Mouse (Mus musculus) embryonic facial prominence, embryonic 14.5 days (tissue): Measurements from ENCODE around the gene Tnfaip8l2. TPM values are rescaled to one million over a fixed set of nuclear protein-coding genes. Genes with fewer than 3 reads are reported as not detected.
A peak's percentile ranks its signal among the peaks of the same experiment; 100 is the strongest.
"Not testable (repeated sequence)": the region's sequence is repeated elsewhere in the genome, so short reads cannot be mapped to it uniquely, and the experiment has no call there.

ENCODE experiments used
- ATAC-seq: fragments of 200-750 bp; cut with Nextera tagmentation; 2 replicates; pipeline ENCODE4 v1.8.0; 2017; ENCODE audit warnings: low read depth, moderate number of reproducible peaks, moderate TSS enrichment
- DNase-seq: peaks from one replicate; pipeline ENCODE4 v3.0.0-alpha.2; 2015; ENCODE audit warnings: low spot score
- H3K27ac ChIP-seq: fragments of 300-500 bp; sonication (generic); replicated peaks from 2 replicates; pipeline ENCODE4 v1.5.1; 2014; ENCODE audit warnings: low read depth, mild to moderate bottlenecking, low read length, moderate library complexity
- H3K27me3 ChIP-seq: fragments of 300-500 bp; sonication (generic); replicated peaks from 2 replicates; pipeline ENCODE4 v1.6.1; 2014; ENCODE audit warnings: low read length; ENCODE audit not compliant: control insufficient read depth, insufficient read depth
- H3K36me3 ChIP-seq: fragments of 300-500 bp; sonication (generic); 2 replicates; pipeline ENCODE4 v1.6.1; 2014; ENCODE audit warnings: low read length, mixed read lengths; ENCODE audit not compliant: control insufficient read depth, insufficient read depth
- H3K4me1 ChIP-seq: fragments of 300-500 bp; sonication (generic); 2 replicates; pipeline ENCODE4 v1.6.1; 2014; ENCODE audit warnings: antibody characterized with exemption, low read length; ENCODE audit not compliant: control insufficient read depth, insufficient read depth
- H3K4me2 ChIP-seq: fragments of 300-500 bp; sonication (generic); 2 replicates; pipeline ENCODE4 v1.6.1; 2014; ENCODE audit warnings: low read depth, mild to moderate bottlenecking, low read length, moderate library complexity, mixed read lengths
- H3K4me3 ChIP-seq: fragments of 300-500 bp; sonication (generic); 2 replicates; pipeline ENCODE4 v1.5.1; 2014; ENCODE audit warnings: low read depth, mild to moderate bottlenecking, low read length
- H3K9ac ChIP-seq: fragments of 300-500 bp; sonication (generic); 2 replicates; pipeline ENCODE4 v1.6.1; 2014; ENCODE audit warnings: low read depth, mild to moderate bottlenecking, low read length, moderate library complexity, mixed read lengths
- H3K9me3 ChIP-seq: fragments of 300-500 bp; sonication (generic); 2 replicates; pipeline ENCODE4 v1.6.1; 2016; ENCODE audit warnings: low read length; ENCODE audit not compliant: control insufficient read depth
- WGBS: fragments of 180-500 bp; shearing (Covaris S2); extraction: QIAGEN DNeasy Blood & Tissue Kit; methylation state at CpG from one replicate; pipeline ENCODE4 v1.1.7; 2014; 5-methylcytosine and 5-hydroxymethylcytosine counted together
- polyA plus RNA-seq: library from polyadenylated mRNA; unstranded; fragments of >200 nt; fragmentation: Nextera tagmentation; extraction: Ambion mirVana; gene quantifications from 2 replicates; pipeline ENCODE4 v1.2.1, GENCODE M21; 2014

The Tnfaip8l2 gene
- polyA plus RNA-seq, 1 experiment from 2014 or later: 6.4 TPM

DNA sequence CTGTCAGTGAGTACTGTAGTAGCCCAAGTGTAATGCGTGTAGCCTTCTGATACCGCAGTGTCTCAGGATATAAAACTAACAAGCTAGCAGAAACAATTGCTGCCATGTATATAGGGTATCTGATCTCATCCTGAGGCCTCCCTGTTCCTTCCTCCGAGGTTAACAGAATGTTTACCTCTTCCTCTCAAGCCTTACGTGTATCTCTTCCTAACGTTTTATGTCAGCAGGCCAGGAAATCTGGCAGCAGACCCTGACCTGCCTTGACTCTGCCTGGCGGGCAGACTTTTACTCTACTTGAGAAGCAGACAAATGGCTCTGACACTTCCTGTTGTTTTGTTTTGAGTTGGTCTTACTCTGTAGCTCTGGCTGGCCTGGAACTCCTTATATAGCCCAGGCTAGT is 20.6 kb downstream of the Tnfaip8l2 start:
- Histone ChIP-seq H3K4me2 (no peak overlapping the region), H3K9ac (no peak overlapping the region), H3K27me3 (no peaks in the 10 kb centered on the region), H3K4me1 (peaks cover 7% of the 10 kb centered on the region), H3K36me3 (peaks cover 64% of the 10 kb centered on the region), H3K4me3 (no peak overlapping the region), H3K9me3 (no peaks in the 10 kb centered on the region), H3K27ac (0 out of 2 replicates have a peak overlapping the region, but pooled peaks have one; percentile 39)
- peak; percentile 20 for DNase-seq
- WGBS: 72% methylated on average over 6 of the region's 6 CpGs
- ATAC-seq: no peak

DNA sequence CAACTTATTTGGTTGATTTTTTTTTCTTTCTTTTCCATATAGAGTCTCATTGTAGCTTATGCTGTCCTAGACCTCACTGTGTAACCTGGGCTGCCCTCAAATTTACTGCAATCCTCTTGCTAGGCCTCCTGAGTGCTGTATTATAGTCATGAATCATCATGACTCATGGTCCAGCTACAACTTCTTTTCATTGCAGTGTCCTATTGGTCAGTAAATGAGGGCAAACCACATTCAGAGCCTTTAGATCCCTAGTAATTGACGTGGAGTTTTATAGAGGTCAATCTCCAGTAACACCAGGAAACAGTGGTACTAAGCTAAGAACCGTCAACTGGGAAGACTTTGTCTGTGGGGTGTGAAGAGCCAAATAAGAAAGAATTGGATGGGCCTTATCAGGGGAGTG is 24.4 kb downstream of the Tnfaip8l2 start:
- Histone ChIP-seq H3K4me3 (no peak overlapping the region), H3K4me2 (no peak overlapping the region), H3K9me3 (no peaks in the 10 kb centered on the region), H3K36me3 (peaks cover 76% of the 10 kb centered on the region), H3K9ac (no peak overlapping the region), H3K4me1 (peaks cover under 1% of the 10 kb centered on the region; the same call in 1 of the 2 replicates), H3K27ac (no peak overlapping the region), H3K27me3 (no peaks in the 10 kb centered on the region)
- ATAC-seq (no peak), DNase-seq (no peak)
- WGBS: 91% methylated on average over 2 of the region's 2 CpGs

DNA sequence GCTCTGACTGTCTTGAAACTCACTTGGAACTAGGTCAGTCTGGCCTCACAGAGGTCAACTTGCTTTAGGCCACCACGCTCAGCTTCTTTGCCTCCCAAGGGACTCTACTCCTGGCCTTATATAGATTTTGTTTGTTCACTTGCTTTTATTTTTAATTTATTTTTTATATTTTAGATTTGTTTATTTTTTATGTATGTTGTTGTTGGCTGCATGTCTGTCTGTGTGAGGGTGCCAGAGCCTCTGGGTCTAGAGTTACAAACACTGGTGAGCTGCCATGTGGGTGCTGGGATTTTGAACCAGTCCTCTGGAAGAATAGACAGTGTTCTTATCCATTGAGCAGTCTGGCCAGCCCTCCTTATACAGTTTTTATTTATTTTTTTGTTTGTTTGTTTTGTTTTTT is 29.4 kb downstream of the Tnfaip8l2 start:
- no peak for ATAC-seq
- Histone ChIP-seq H3K4me3 (no peak overlapping the region), H3K4me1 (peaks cover 11% of the 10 kb centered on the region), H3K36me3 (peaks cover 27% of the 10 kb centered on the region), H3K4me2 (peak overlapping the region; percentile 52; the same call in 1 of the 2 replicates), H3K27me3 (no peaks in the 10 kb centered on the region), H3K9ac (no peak overlapping the region; the same call in 1 of the 2 replicates), H3K9me3 (no peaks in the 10 kb centered on the region), H3K27ac (no peak overlapping the region)
- DNase-seq: no peak
- WGBS: 81% methylated on average over 1 of the region's 1 CpGs

DNA sequence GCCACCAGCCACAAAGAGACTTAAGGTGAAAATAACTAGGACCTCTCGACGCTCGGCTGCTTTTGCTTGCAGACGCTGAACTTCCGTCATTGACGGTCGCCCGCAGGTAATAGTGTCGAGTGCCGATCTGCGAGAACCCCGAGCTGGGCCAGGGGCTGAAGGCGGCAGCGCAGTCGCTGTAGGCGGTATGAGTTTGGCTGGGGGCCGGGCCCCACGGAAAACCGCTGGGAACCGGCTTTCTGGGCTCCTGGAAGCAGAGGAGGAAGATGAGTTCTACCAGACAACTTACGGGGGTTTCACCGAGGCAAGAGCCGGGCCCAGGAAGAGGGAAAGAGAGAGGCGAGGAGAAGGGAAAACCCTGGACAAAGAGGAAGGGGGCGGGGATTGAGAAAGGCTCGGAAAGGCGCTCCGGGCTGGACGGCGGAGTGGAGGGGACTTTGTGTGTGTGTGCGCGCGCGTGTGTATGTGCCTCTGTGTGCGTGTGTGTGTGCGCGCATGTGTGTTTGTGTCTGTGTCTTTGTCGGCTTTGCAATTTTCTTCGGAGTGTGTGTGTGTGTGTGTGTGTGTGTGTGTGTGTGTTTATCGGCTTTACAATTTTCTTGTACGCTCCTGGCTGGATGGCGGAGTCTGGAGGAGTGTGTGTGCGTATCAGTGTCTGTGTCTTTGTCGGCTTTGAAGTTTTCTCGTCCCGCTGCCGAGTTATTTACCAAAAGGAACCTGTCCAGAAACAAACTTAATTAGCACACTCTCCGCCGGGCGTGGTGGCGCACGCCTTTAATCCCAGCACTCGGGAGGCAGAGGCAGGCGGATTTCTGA is 31.0 kb downstream of the Tnfaip8l2 start, which contains the start of gene Vps72:
Vps72 (plus strand) TSS at position 112 of the 816 bp plus-strand sequence.
- DNase-seq (peak; percentile 97), ATAC-seq (peak; percentile 79)
- no peaks in the 10 kb centered on the region for H3K9me3 ChIP-seq
- H3K4me1 ChIP-seq: peaks cover 11% of the 10 kb centered on the region
- WGBS: 1% methylated on average over 44 of the region's 54 CpGs
- H3K36me3 ChIP-seq: peaks cover 15% of the 10 kb centered on the region
- peak within 1 kb of the TSS; percentile 77 for H3K9ac ChIP-seq
- peak within 1 kb of the TSS; percentile 94 for H3K27ac ChIP-seq
- peak within 1 kb of the TSS; percentile 52 for H3K4me2 ChIP-seq
- no peaks in the 10 kb centered on the region for H3K27me3 ChIP-seq
- peak within 1 kb of the TSS; percentile 60 for H3K4me3 ChIP-seq

DNA sequence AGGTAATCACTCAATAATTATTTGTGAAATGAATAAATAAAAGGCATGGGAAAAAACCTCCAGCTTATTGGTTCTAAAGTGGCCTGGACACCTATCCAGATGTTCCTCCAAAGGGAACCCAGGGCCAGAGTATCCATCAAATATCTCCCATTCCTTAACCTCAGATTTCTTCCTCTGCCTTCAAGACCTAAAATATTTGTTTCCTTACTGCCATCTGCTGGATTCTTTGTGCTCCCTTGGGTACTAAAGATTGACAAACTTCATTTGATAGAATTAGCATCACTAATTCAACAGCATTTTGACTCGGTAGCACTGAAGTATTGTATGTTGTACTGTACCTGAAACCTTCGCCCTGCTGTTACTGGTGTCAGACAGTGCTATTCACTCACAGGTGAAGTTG is 34.3 kb downstream of the Tnfaip8l2 start:
- H3K27ac ChIP-seq: no peak overlapping the region
- no peak overlapping the region for H3K4me3 ChIP-seq
- H3K9ac ChIP-seq: no peak overlapping the region
- peaks cover 9% of the 10 kb centered on the region for H3K36me3 ChIP-seq
- ATAC-seq: no peak
- no peak overlapping the region for H3K4me2 ChIP-seq
- no peak for DNase-seq
- WGBS: 63% methylated on average over 2 of the region's 2 CpGs
- H3K27me3 ChIP-seq: no peaks in the 10 kb centered on the region
- peaks cover 20% of the 10 kb centered on the region for H3K4me1 ChIP-seq
- H3K9me3 ChIP-seq: no peaks in the 10 kb centered on the region

DNA sequence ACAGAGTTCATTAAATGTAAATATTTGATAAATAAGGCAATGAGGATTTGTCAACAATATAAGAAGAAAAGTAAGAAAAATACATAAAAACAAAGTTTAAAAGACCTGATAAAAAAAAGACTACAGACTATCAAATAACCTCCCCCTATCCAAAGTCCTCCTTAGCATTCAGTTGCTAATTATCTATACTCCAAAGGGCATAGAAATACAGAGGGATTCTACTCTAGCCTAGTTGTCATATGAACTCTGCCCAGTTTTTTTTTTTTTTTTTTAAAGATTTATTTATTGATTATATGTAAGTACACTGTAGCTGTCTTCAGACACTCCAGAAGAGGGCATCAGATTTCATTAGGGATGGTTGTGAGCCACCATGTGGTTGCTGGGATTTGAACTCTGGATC is 34.9 kb downstream of the Tnfaip8l2 start:
- H3K36me3 ChIP-seq: peaks cover 14% of the 10 kb centered on the region
- not testable (repeated sequence) for H3K27ac ChIP-seq, DNase-seq, ATAC-seq, H3K27me3 ChIP-seq, H3K9me3 ChIP-seq
- peak overlapping the region; percentile 90 for H3K4me3 ChIP-seq
- 0 out of 2 replicates have a peak overlapping the region, but pooled peaks have one; percentile 53 for H3K9ac ChIP-seq
- H3K4me1 ChIP-seq: peaks cover 15% of the 10 kb centered on the region
- peak overlapping the region; percentile 79 for H3K4me2 ChIP-seq

DNA sequence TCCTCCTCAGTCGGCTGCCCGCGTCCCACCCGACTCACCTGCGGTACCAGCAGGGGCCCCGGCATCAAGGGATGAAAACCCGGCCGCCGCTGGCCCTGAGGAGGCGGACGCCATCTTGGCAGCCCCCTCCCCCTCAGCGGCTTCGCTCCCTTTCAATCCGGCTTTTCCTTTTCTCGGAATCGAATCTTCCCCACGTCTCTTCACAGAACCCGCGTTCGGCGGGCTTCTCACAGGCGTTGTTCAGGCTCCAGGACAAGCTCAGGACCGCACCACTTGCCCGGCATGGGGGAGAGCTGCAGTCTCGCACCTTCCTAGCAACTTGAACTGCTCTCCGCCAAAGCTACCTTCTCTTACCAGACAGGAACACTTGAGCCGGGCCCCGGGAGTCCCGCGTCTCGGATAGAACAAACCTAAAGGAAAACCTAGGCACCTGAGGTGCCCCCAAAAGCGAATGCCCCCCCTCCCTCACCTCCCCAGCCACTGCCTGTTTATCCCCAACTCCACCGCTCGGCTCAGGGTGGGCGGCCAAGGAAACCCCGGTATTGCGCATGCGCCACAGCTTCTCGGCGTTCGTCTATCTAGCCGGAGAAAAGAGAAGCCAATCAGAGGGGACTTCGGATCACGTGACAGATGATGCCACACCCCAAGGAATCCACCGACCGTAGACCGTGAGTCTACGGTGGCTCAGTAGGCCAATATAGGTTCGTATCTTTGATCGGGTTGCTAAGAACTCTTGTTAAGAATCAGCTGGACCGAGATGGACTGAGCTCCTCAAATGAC is 35.6 kb downstream of the Tnfaip8l2 start, which contains the start of gene Pip5k1a:
Pip5k1a (minus strand) TSS at position 593 of the 780 bp plus-strand sequence.
- H3K27me3 ChIP-seq: no peaks in the 10 kb centered on the region
- H3K4me3 ChIP-seq: peak within 1 kb of the TSS; percentile 90
- peaks cover 17% of the 10 kb centered on the region for H3K36me3 ChIP-seq
- DNase-seq (peak; percentile 100), ATAC-seq (peak; percentile 92)
- H3K9me3 ChIP-seq: no peaks in the 10 kb centered on the region
- H3K4me1 ChIP-seq: peaks cover 8% of the 10 kb centered on the region
- peak within 1 kb of the TSS; percentile 84 for H3K9ac ChIP-seq
- under 1% methylated on average over 43 of the region's 51 CpGs for WGBS
- peak within 1 kb of the TSS; percentile 80 for H3K4me2 ChIP-seq
- peak within 1 kb of the TSS; percentile 87 for H3K27ac ChIP-seq

DNA sequence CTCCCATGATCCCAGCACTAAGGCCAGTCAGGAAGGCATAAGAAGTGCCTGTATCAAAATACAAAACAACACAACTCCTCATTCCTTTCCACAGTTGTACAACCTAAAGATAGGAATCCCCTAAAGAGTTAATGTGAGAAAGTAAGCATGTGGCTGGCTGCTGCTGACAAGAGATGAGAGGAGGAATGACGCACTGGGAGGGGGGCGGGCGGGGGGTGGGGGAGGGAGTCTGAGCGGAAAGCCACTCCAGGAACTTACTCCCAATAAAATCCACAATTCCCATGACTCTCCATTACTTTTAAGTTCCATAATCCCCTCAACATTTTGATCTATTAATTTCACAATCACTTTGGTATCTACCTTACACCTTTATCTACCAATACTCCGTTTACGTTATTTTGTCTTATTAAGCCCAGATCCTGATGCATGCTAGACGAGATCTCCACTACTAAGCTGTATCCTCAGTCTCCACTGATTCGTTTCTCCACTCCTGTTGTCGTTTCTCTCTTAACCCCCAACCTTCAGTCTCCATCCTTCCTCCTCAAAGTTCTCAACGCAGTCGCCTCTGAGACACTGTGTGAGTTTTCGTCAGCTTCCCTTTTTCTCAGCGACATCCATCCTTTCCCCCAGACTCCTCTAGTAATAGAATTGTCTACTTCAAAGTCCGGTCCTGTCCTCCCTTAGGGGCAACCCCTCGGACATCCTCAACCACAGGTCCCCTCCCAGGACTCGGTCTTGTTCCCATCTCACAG is 36.4 kb downstream of the Tnfaip8l2 start:
- peak overlapping the region; percentile 84 for H3K9ac ChIP-seq
- peak overlapping the region; percentile 80 for H3K4me2 ChIP-seq
- peak overlapping the region; percentile 87 for H3K27ac ChIP-seq
- DNase-seq (no peak), ATAC-seq (no peak)
- under 1% methylated on average over 16 of the region's 16 CpGs for WGBS
- H3K9me3 ChIP-seq: no peaks in the 10 kb centered on the region
- peaks cover 8% of the 10 kb centered on the region for H3K4me1 ChIP-seq
- H3K36me3 ChIP-seq: peaks cover 17% of the 10 kb centered on the region
- H3K27me3 ChIP-seq: no peaks in the 10 kb centered on the region
- peak overlapping the region; percentile 90 for H3K4me3 ChIP-seq
